Mouse (Mus musculus) cerebellum, postnatal 14 days (tissue): ENCODE data around the gene Nlrp2.

ENCODE experiments used
- DNase-seq, 2 experiments: peaks; one replicate each; pipeline ENCODE4 v3.0.0; 2021; ENCODE audit warnings: mixed read lengths in 2 of 2

Nlrp2 gene

GRCm38 (mm10) chr7:5350935-5351334 is at the start of gene Nlrp2:
Gene Nlrp2, minus strand, starts transcription at chr7:5351035.
- no peak for DNase-seq

DNA sequence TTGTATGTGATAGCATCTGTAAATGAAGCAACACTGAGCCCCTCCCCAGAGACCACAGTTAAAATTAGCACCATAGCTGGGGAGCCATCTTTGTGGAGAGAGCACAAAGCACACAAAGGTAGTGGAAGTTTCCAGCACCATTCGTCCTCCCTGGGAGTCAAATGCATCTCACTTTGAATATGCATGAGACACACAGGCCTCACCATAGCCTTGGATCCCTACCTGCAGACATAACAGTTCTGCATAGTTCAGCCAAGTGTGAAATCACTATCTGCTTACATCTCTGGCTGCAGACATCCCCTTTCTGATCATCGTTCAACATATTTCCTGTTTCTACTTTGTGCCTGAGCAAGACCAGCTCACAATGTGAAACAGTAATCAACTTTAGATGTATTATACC is 15.9 kb upstream of the Nlrp2 start:
- DNase-seq, result no peak

GRCm38 (mm10) chr7:5363599-5363998 is 12.8 kb upstream of the Nlrp2 start:
- DNase-seq, result no peak

DNA sequence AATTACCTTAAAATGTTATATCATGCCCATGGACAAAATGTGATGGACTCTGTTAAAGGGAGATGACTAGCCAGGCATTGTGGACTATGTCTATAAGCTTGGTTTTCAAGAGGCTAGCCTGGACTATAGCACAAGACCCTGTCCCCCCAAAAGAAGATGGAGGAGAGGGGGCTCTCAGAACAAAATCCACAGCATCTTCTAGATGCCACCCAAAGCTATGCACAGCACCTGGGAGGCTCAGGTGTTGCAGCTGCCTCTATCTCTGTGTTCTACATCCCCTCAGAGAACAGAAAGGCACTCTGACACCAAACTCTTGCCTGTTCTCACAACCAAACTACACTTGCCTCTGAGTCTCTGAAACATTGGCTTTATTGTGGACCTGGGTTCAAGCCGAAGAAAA is 598 bp downstream of the Nlrp2 start, which contains the start of gene Gm5065:
Gene Gm5065 (plus strand): TSS at position 301 of the 400 bp plus-strand sequence.
- DNase-seq, result no peak

DNA sequence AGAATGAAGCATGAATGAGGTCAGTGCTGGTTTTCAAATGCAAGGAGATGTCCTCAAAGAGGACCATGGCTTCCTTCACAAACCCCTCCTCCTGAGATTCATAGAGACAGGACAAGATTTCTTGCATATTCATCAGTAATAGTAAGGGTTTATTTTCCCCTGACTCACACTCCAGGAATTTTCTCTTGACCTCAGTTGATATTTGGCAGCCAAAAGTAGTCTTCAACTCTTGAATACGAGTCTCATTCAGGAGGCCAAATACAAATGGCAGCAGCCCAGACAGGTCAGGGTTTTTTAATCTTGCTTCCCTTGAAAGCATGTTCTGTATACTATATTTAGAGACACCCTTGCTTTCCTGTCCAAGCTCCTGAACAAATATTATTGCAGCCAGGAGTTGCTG is 23.3 kb downstream of the Nlrp2 start:
- no peak for DNase-seq

DNA sequence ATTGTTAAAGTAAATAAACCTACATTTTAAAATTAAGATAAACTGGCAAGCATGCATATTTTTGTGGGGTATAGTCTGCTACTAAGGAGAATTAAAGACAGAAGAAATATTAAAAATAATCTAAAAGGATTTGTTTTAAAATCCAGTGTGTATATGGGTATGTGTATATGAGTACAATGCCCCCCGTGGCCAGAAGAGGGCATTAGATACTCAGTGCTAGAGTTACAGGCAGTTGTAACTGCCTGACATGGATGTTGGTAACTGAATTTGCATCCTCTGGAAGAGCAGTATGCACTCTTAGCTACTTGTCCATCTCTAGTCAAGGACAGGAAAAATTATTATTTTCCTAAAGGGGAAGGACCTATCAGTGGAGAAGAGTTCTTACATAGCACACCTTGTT is 62.6 kb downstream of the Nlrp2 start:
- no peak for DNase-seq

DNA sequence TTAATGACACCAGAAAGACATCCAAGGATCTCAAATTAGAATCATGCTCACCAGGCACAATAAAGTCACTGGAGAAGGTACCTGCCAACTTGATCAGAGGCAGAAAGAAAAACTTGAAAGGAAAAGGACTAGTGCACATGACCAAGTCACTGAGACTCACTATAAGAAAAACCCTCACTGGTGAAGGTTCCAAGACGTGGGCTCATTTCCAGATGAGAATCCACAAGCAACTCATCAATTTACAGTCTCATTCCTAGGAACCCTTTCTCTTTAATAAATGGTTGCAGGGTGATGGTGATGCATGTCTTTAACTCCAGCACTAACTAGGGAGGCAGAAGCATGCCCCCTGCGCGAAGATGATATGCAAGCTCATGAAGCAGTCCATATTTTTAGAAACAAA is 87.8 kb downstream of the Nlrp2 start:
- DNase-seq, result no peak
